Mouse (Mus musculus) brain, embryonic 14.5 days (tissue): ENCODE measurements at regions not wholly inside any gene's neighbourhood (a gene's known extent, or its start where the extent isn't known, plus 50 kb on each side); places are given as distances from the start of the nearest gene placed in this dataset.

Experiments used
- CTCF ChIP-seq: fragments of 200-500 bp; IDR thresholded peaks from 2 replicates; pipeline ENCODE4 v1.5.1; 2012; ENCODE audit warnings: inconsistent platforms, mild to moderate bottlenecking, moderate library complexity, borderline replicate concordance; ENCODE audit not compliant: insufficient read depth, insufficient read length; ENCODE audit errors: extremely low read depth
- POLR2A ChIP-seq: fragments of 200-500 bp; IDR thresholded peaks from 2 replicates; pipeline ENCODE4 v1.6.1; 2012; ENCODE audit warnings: mild to moderate bottlenecking, inconsistent platforms, borderline replicate concordance; ENCODE audit not compliant: poor library complexity, insufficient read depth, insufficient read length, severe bottlenecking; ENCODE audit errors: extremely low read depth

GRCm38 (mm10) chrX:99403521-99404149, 67.4 kb downstream of the Pja1 start:
- TF ChIP-seq CTCF (no peak), POLR2A (no peak)
